Mouse (Mus musculus): ENCODE results near the gene Nme4. TPM values are rescaled to one million over a fixed set of nuclear protein-coding genes. Genes with fewer than 3 reads are reported as not detected.
A peak's percentile ranks its signal among the peaks of the same experiment; 100 is the strongest.

Nme4 gene
- polyA plus RNA-seq, 1 experiment from 2014 or later = 23.7 TPM

- ATAC-seq (ENCODE audit: low FRiP score, low TSS enrichment) (no peak), DNase-seq (peak; percentile 54)
- Histone ChIP-seq H3K4me1 (ENCODE audit: control insufficient read depth, insufficient read depth, low read length) (peaks cover 10% of the 10 kb centered on the region), H3K9me3 (ENCODE audit: control insufficient read depth, low read length) (no peaks in the 10 kb centered on the region), H3K4me2 (ENCODE audit: low read length) (no peak overlapping the region), H3K27ac (replicated peaks; ENCODE audit: low read depth, low read length) (peak overlapping the region; percentile 34; the same call in 1 of the 2 replicates), H3K27me3 (ENCODE audit: control insufficient read depth, insufficient read depth, low read length) (no peaks in the 10 kb centered on the region), H3K9ac (replicated peaks; ENCODE audit: low read length) (no peak overlapping the region), H3K36me3 (ENCODE audit: control insufficient read depth, insufficient read depth, low read length) (0 out of 2 replicates have a peak, but pooled peaks cover under 1% of the 10 kb centered on the region), H3K4me3 (replicated peaks; ENCODE audit: low read depth, low read length) (no peak overlapping the region)
- 35% methylated on average over 4 of the region's 4 CpGs for WGBS
Measured at GRCm38 (mm10) chr17:26045285-26045684, 50.1 kb downstream of the Nme4 start.

GRCm38 (mm10) chr17:26043249-26043636, 52.2 kb downstream of the Nme4 start:
- no peak overlapping the region for H3K4me2 ChIP-seq (ENCODE audit: low read length)
- no peaks in the 10 kb centered on the region for H3K36me3 ChIP-seq (ENCODE audit: control insufficient read depth, insufficient read depth, low read length)
- peak overlapping the region; percentile 25 for H3K9ac ChIP-seq (replicated peaks; ENCODE audit: low read length)
- 68% methylated on average over 5 of the region's 5 CpGs for WGBS
- no peaks in the 10 kb centered on the region for H3K27me3 ChIP-seq (ENCODE audit: control insufficient read depth, insufficient read depth, low read length)
- no peak overlapping the region for H3K4me3 ChIP-seq (replicated peaks; ENCODE audit: low read depth, low read length)
- peaks cover 10% of the 10 kb centered on the region for H3K4me1 ChIP-seq (ENCODE audit: control insufficient read depth, insufficient read depth, low read length)
- peak overlapping the region; percentile 81 for H3K27ac ChIP-seq (replicated peaks; ENCODE audit: low read depth, low read length)
- no peak; the same call in 1 of the 2 replicates for ATAC-seq (ENCODE audit: low FRiP score, low TSS enrichment)
- H3K9me3 ChIP-seq (ENCODE audit: control insufficient read depth, low read length) = no peaks in the 10 kb centered on the region
- DNase-seq = peak; percentile 77

- 75% methylated on average over 13 of the region's 13 CpGs for WGBS
- peak overlapping the region; percentile 81 for H3K27ac ChIP-seq (replicated peaks; ENCODE audit: low read depth, low read length)
- no peaks in the 10 kb centered on the region for H3K36me3 ChIP-seq (ENCODE audit: control insufficient read depth, insufficient read depth, low read length)
- no peak overlapping the region for H3K4me3 ChIP-seq (replicated peaks; ENCODE audit: low read depth, low read length)
- H3K9ac ChIP-seq (replicated peaks; ENCODE audit: low read length) = peak overlapping the region; percentile 25
- H3K4me1 ChIP-seq (ENCODE audit: control insufficient read depth, insufficient read depth, low read length) = peaks cover 10% of the 10 kb centered on the region
- ATAC-seq (ENCODE audit: low FRiP score, low TSS enrichment) (no peak), DNase-seq (peak; percentile 32)
- no peaks in the 10 kb centered on the region for H3K9me3 ChIP-seq (ENCODE audit: control insufficient read depth, low read length)
- H3K27me3 ChIP-seq (ENCODE audit: control insufficient read depth, insufficient read depth, low read length) = no peaks in the 10 kb centered on the region
- no peak overlapping the region for H3K4me2 ChIP-seq (ENCODE audit: low read length)
Measured at GRCm38 (mm10) chr17:26042599-26043248, 52.7 kb downstream of the Nme4 start.

Other genes with a start within 250 kb of the Nme4 start
- 14.4 and 17.1 TPM in 2 replicates for gene Wdr90, start 234.1 kb downstream of the Nme4 start, polyA plus RNA-seq (2014; fragmentation: Nextera tagmentation; extraction: Ambion mirVana)
- 13.9 and 19.3 TPM in 2 replicates for gene Mcrip2, start 226.8 kb downstream of the Nme4 start, polyA plus RNA-seq (2014; fragmentation: Nextera tagmentation; extraction: Ambion mirVana)
- gene Mettl26, start 220.5 kb downstream of the Nme4 start, polyA plus RNA-seq (2014; fragmentation: Nextera tagmentation; extraction: Ambion mirVana) = 58.2 and 75.9 TPM in 2 replicates
- 0.61 and 0.70 TPM in 2 replicates for gene Wfikkn1, start 214.7 kb downstream of the Nme4 start, polyA plus RNA-seq (2014; fragmentation: Nextera tagmentation; extraction: Ambion mirVana)
- 29.4 and 46.9 TPM in 2 replicates for gene Rab40c, start 175.9 kb downstream of the Nme4 start, polyA plus RNA-seq (2014; fragmentation: Nextera tagmentation; extraction: Ambion mirVana)
- gene Pigq, start 150.7 kb downstream of the Nme4 start, polyA plus RNA-seq (2014; fragmentation: Nextera tagmentation; extraction: Ambion mirVana) = 53.6 and 57.9 TPM in 2 replicates
- gene Nhlrc4, start 150.6 kb downstream of the Nme4 start, polyA plus RNA-seq (2014; fragmentation: Nextera tagmentation; extraction: Ambion mirVana) = 0.16 and 0.32 TPM in 2 replicates
- 3.3 and 5.2 TPM in 2 replicates for gene A930017K11Rik, start 143.0 kb downstream of the Nme4 start, polyA plus RNA-seq (2014; fragmentation: Nextera tagmentation; extraction: Ambion mirVana)
- gene Capn15, start 109.8 kb downstream of the Nme4 start, polyA plus RNA-seq (2014; fragmentation: Nextera tagmentation; extraction: Ambion mirVana) = 21.1 and 25.7 TPM in 2 replicates
- 27.4 and 28.6 TPM in 2 replicates for gene Rab11fip3, start 26.0 kb downstream of the Nme4 start, polyA plus RNA-seq (2014; fragmentation: Nextera tagmentation; extraction: Ambion mirVana)
- gene Decr2, start 5.3 kb downstream of the Nme4 start, polyA plus RNA-seq (2014; fragmentation: Nextera tagmentation; extraction: Ambion mirVana) = 21.0 and 21.5 TPM in 2 replicates
- 2.4 and 2.9 TPM in 2 replicates for gene Tmem8, start 17.7 kb upstream of the Nme4 start, polyA plus RNA-seq (2014; fragmentation: Nextera tagmentation; extraction: Ambion mirVana)
- 170 and 190 TPM in 2 replicates for gene Mrpl28, start 27.9 kb upstream of the Nme4 start, polyA plus RNA-seq (2014; fragmentation: Nextera tagmentation; extraction: Ambion mirVana)
- 13.4 and 16.9 TPM in 2 replicates for gene Axin1, start 43.1 kb upstream of the Nme4 start, polyA plus RNA-seq (2014; fragmentation: Nextera tagmentation; extraction: Ambion mirVana)
- not detected in 2 replicates for gene Pdia2, start 103.5 kb upstream of the Nme4 start, polyA plus RNA-seq (2014; fragmentation: Nextera tagmentation; extraction: Ambion mirVana)
- 2.6 and 5.2 TPM in 2 replicates for gene Rgs11, start 107.3 kb upstream of the Nme4 start, polyA plus RNA-seq (2014; fragmentation: Nextera tagmentation; extraction: Ambion mirVana)
- gene Arhgdig, start 112.2 kb upstream of the Nme4 start, polyA plus RNA-seq (2014; fragmentation: Nextera tagmentation; extraction: Ambion mirVana) = 72.7 and 124 TPM in 2 replicates
- gene Fam234a, start 148.6 kb upstream of the Nme4 start, polyA plus RNA-seq (2014; fragmentation: Nextera tagmentation; extraction: Ambion mirVana) = 22.1 and 29.1 TPM in 2 replicates
- 85.7 and 119 TPM in 2 replicates for gene Luc7l, start 157.3 kb upstream of the Nme4 start, polyA plus RNA-seq (2014; fragmentation: Nextera tagmentation; extraction: Ambion mirVana)

Data from midbrain, embryonic 14.5 days (tissue).